Mouse (Mus musculus) cerebellum, adult 2 months (tissue): ENCODE results near the gene Slc22a22. TPM values are rescaled to one million over a fixed set of nuclear protein-coding genes. Genes with fewer than 3 reads are reported as not detected.

ENCODE experiments used
- DNase-seq, 2 experiments: peaks; one replicate each; pipeline ENCODE4 v3.0.0; 2021
- H3K27ac ChIP-seq: fragments of 200-500 bp; 2 replicates; pipeline ENCODE4 v1.5.1; 2012; ENCODE audit warnings: low read length, control low read depth, inconsistent platforms; ENCODE audit not compliant: insufficient read depth
- H3K27me3 ChIP-seq: fragments of 200-500 bp; 2 replicates; pipeline ENCODE4 v1.6.1; 2012; ENCODE audit warnings: inconsistent platforms, mild to moderate bottlenecking, low read length, moderate library complexity; ENCODE audit not compliant: control insufficient read depth, insufficient read depth
- H3K4me1 ChIP-seq: fragments of 200-500 bp; 2 replicates; pipeline ENCODE4 v1.6.1; 2011; ENCODE audit warnings: low read length; ENCODE audit not compliant: control insufficient read depth, insufficient read depth
- H3K4me3 ChIP-seq: fragments of 200-500 bp; replicated peaks from 2 replicates; pipeline ENCODE3; 2011; ENCODE audit warnings: mild to moderate bottlenecking, low read depth, low read length, control low read depth; ENCODE audit not compliant: insufficient read depth
- CTCF ChIP-seq: fragments of 200-500 bp; IDR thresholded peaks from 2 replicates; pipeline ENCODE4 v1.5.1; 2011; ENCODE audit warnings: low read depth, mild to moderate bottlenecking, control low read depth, low read length, moderate library complexity, borderline replicate concordance; ENCODE audit not compliant: insufficient read depth
- POLR2A ChIP-seq: fragments of 200-500 bp; IDR thresholded peaks from 2 replicates; pipeline ENCODE4 v1.6.1; 2011; ENCODE audit warnings: low read length, control low read depth, borderline replicate concordance; ENCODE audit not compliant: insufficient read depth
- WGBS: fragments of 180-500 bp; shearing (Covaris S2); methylation state at CpG from one replicate; pipeline ENCODE4 v1.1.7; 2018; 5-methylcytosine and 5-hydroxymethylcytosine counted together
- polyA plus RNA-seq: library from polyadenylated mRNA; depleted of rRNA; stranded (reverse); fragments of >200 nt; gene quantifications from 2 replicates; pipeline ENCODE4 v1.2.3, GENCODE M21; 2012

Gene Slc22a22
- polyA plus RNA-seq, 1 experiment, result not detected

DNA sequence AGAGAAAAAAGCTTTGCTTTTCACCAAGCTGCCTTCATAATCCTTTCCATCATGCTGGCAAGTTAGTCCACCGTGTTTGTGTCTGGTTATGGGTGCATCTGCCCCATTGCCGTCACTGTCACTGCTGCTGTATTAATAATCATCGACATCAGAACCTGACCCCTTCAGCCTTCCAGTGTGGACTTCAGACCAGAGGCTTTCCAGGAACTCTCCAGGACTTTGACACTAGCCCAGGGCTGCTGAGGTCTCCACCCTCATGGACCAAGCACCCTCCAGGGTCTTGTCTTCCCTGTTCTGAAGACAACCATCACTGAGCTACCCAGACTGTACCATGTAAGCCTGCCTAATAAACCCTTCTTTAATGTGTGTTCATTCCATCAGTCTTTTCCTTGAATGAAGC, 26.2 kb upstream of the Slc22a22 start:
- H3K27me3 ChIP-seq, result no peaks in the 10 kb centered on the region
- H3K4me3 ChIP-seq, result no peak overlapping the region
- TF ChIP-seq CTCF, result no peak
- no peak for TF ChIP-seq POLR2A
- H3K4me1 ChIP-seq, result no peaks in the 10 kb centered on the region
- WGBS, result 80% methylated on average over 3 of the region's 3 CpGs
- no peak for DNase-seq
- no peak overlapping the region for H3K27ac ChIP-seq

DNA sequence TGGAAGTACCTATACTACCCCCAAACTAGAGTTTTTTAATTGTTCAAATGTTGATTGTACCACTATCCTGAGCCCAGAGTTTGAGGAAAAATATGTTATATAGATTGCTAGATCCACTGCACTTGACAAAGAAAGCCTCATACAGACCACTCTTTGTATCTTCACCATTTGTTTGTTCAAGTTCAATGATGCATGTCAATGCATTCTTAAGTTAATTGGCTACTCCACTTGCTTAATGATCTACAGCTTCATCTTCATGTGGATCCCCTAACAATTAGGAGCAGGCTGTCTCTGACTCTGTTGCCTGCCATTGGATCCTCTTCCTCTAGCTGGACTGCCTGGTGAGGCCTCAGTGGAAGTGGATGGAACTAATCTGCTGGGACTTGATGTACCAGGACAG, 24.1 kb upstream of the Slc22a22 start:
- Histone ChIP-seq H3K4me3 (no peak overlapping the region), H3K27ac (no peak overlapping the region), H3K4me1 (no peaks in the 10 kb centered on the region), H3K27me3 (no peaks in the 10 kb centered on the region)
- no peak for DNase-seq
- TF ChIP-seq POLR2A, result no peak
- TF ChIP-seq CTCF, result no peak

DNA sequence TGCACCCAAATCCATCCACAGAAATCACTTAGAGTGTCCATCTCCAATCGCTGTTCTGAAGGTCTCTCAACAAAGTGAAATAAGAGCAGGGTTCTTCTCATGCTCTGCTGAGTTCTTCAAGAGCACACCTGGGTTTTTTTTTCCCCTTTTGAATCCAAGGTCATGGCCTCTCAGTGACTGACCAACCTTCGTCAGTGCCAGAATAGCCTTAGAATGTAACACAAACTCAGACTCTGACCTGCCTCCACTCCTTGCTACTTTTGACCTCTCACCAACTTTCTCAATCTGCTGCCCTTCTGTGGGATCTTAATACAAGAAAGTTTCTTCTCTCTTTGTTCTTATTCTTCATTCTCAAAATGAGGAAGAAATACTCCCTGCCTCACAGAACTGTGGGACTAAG, 18.7 kb upstream of the Slc22a22 start:
- Histone ChIP-seq H3K27ac (no peak overlapping the region), H3K27me3 (no peaks in the 10 kb centered on the region), H3K4me3 (no peak overlapping the region), H3K4me1 (no peaks in the 10 kb centered on the region)
- DNase-seq, result no peak
- TF ChIP-seq CTCF, result no peak
- TF ChIP-seq POLR2A, result no peak
- WGBS, result 94% methylated on average over 2 of the region's 2 CpGs

DNA sequence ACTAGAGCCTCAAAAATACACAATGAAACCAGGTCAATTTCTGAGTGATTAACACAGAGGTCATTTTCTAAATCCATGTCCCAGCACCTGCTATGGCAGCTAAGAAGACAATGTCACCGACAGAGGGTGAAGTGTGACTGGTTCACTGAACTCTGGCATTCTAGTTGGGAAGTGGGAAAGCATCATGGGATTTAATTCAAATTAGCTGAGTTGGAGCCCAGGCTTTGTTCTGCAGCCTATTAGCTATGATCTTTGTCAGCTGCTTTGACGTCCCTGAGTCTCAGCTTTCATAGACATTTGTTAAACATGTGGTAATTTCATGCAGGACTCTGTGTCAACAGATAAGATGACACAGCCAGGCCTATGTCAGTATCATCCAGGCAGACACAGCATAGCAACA, 5.1 kb upstream of the Slc22a22 start:
- WGBS, result 16% methylated on average over 2 of the region's 2 CpGs
- no peaks in the 10 kb centered on the region for H3K4me1 ChIP-seq
- H3K4me3 ChIP-seq, result no peak overlapping the region
- no peak overlapping the region for H3K27ac ChIP-seq
- TF ChIP-seq POLR2A (no peak), CTCF (no peak)
- DNase-seq, result no peak
- no peaks in the 10 kb centered on the region for H3K27me3 ChIP-seq

DNA sequence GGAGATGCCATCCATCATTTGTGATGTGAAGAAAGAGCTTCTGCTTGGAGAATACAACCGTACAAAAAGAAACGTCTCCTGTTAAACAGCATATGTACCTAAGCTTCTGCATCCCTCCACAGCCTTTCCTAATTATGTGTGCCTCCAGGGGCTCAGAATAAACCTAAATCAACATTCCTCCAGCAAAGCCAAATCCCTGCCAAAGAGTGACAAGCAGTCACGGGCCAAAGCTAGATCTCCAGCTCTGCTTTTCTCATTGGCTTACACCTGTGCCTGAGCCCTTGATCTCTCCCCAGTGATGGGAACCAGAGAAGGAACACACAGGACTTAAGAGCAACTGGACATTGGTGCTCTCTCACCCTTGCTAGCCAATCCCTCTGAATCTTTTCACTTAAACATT, 5.8 kb downstream of the Slc22a22 start:
- TF ChIP-seq CTCF, result no peak
- no peak for TF ChIP-seq POLR2A
- H3K27ac ChIP-seq, result no peak overlapping the region
- DNase-seq, result no peak
- H3K4me1 ChIP-seq, result no peaks in the 10 kb centered on the region
- H3K27me3 ChIP-seq, result no peaks in the 10 kb centered on the region
- 46% methylated on average over 3 of the region's 3 CpGs for WGBS
- H3K4me3 ChIP-seq, result no peak overlapping the region

DNA sequence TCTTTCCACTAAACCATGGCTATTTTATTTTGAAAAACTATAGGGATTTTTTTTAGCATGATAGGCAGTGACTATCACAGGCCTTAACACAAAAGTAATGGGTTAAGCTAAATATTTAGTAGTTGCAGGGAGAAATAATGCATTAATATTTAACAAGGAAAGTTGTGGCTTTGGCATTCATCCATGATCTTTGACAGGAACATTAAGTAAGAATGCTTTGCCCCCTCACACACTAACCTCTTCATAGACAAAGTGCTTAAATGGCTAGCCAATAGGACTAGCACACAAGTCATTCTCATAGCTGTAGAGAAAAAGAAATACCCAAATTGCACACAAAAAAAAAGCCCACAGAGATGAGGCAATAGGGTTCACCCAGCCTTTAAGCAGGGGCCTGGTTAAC, 11.4 kb downstream of the Slc22a22 start:
- Histone ChIP-seq H3K4me3 (no peak overlapping the region), H3K4me1 (peaks cover 2% of the 10 kb centered on the region; the same call in 1 of the 2 replicates), H3K27me3 (no peaks in the 10 kb centered on the region), H3K27ac (no peak overlapping the region)
- TF ChIP-seq POLR2A (no peak), CTCF (no peak)
- no peak for DNase-seq

DNA sequence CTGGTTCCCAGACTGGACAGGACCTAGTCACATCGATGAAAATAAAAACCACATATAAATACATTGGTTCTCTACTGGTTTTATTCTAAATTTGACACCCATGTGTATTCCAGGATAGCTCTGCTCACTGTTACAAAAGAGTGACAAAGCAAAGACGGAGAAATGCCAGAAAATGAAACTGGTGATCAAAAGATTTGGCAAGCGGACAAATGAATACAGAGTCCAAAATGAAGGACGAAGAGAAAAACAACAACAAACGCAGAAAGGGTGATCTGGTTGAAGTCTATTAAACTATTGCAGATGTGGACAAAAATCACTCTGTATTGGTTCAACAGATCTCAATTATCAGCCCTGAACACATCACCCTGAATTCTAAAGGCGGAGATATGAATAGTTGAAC, 12.4 kb downstream of the Slc22a22 start:
- Histone ChIP-seq H3K27me3 (no peaks in the 10 kb centered on the region), H3K4me1 (peaks cover 2% of the 10 kb centered on the region; the same call in 1 of the 2 replicates), H3K27ac (no peak overlapping the region), H3K4me3 (no peak overlapping the region)
- DNase-seq, result no peak
- WGBS, result 48% methylated on average over 6 of the region's 6 CpGs
- TF ChIP-seq CTCF, result no peak
- TF ChIP-seq POLR2A, result no peak

DNA sequence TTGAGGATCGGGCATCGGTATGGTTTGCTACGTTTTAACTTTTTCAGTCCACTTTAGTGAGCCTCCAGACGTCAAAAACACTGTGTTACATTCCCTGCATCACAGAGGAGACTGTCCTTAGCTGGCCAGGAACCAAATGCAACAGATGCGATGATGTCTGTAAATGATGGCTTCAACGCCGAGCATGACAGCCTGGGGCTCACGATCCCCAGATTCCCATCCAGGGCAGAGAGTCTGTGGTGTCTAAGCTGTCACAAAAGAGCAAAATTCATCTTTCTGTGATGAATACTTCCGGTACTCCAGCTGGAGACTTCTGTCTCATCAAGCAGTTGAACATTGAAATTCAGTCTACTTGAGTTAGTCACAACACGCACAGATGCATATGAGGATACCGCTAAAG, 13.4 kb downstream of the Slc22a22 start:
- Histone ChIP-seq H3K27me3 (no peaks in the 10 kb centered on the region), H3K4me1 (peaks cover 2% of the 10 kb centered on the region; the same call in 1 of the 2 replicates), H3K4me3 (no peak overlapping the region), H3K27ac (no peak overlapping the region)
- TF ChIP-seq CTCF (no peak), POLR2A (no peak)
- no peak for DNase-seq
- WGBS, result 14% methylated on average over 11 of the region's 11 CpGs

DNA sequence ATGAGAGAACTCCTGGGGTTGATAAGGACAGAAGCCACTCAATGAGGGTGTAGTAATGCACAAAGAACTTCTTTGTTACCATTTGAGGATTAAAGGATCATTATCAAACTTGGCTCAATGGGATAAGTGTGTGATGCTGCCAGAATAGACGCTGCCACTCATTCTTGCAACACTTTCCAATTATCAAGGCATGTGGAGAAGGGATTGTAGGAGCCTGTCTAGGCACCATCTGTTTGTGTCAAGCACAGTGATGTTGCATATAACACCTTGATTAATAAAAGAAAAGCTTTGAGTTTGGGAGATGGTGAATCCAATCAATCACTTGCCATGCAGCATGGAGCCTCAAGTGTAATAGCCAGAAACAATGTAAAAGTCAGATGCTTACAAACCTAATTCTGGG, 16.1 kb downstream of the Slc22a22 start:
- 27% methylated on average over 1 of the region's 1 CpGs for WGBS
- Histone ChIP-seq H3K4me1 (peaks cover 2% of the 10 kb centered on the region; the same call in 1 of the 2 replicates), H3K4me3 (no peak overlapping the region), H3K27me3 (no peaks in the 10 kb centered on the region), H3K27ac (no peak overlapping the region)
- TF ChIP-seq CTCF, result no peak
- no peak for TF ChIP-seq POLR2A
- DNase-seq, result no peak
